34 mouse cellular contexts compared by ENCODE assay signal in genomic region chr15:23367712-23368111, GRCm38 (mm10).
"Had no signal": no experiment of that assay in that cellular context is flagged by ENCODE, and none has a peak within 500 bp of the region (broad histone marks: within the 10 kb centered on the region; RNA-seq: fewer than 3 reads in every experiment).

No protein-coding gene starts in this region.

- DNase-seq: heart, postnatal 10 days; heart, postnatal 14 days; heart, postnatal 36 days; heart, postnatal 4 days; kidney, adult 11 months; kidney, adult 18-20 months; kidney, adult 2 months; kidney, adult 8-10 months; kidney, adult 9 months; kidney, postnatal 10 days; kidney, postnatal 14 days; kidney, postnatal 25 days; kidney, postnatal 36 days; kidney, postnatal 4 days; layer of hippocampus, adult 9-11 months; layer of hippocampus, postnatal 36 days had no signal

- H3K9me3 ChIP-seq: heart, embryonic 10.5 days; heart, embryonic 13.5 days; heart, embryonic 15.5 days; hindbrain, embryonic 10.5 days; hindbrain, embryonic 12.5 days; hindbrain, embryonic 13.5 days; hindbrain, embryonic 15.5 days; intestine, embryonic 15.5 days; kidney, embryonic 15.5 days had no signal

- H3K36me3 ChIP-seq: heart, embryonic 10.5 days; heart, embryonic 13.5 days; heart, embryonic 15.5 days; hindbrain, embryonic 10.5 days; hindbrain, embryonic 12.5 days; hindbrain, embryonic 13.5 days; hindbrain, embryonic 15.5 days; intestine, embryonic 15.5 days; kidney, embryonic 15.5 days had no signal

- H3K4me2 ChIP-seq: heart, embryonic 11.5 days; heart, embryonic 13.5 days; heart, embryonic 15.5 days; hindbrain, embryonic 12.5 days; hindbrain, embryonic 13.5 days; hindbrain, embryonic 14.5 days; hindbrain, embryonic 15.5 days; intestine, embryonic 15.5 days; kidney, embryonic 15.5 days had no signal

- H3K9ac ChIP-seq: heart, embryonic 13.5 days; heart, embryonic 15.5 days; hindbrain, embryonic 12.5 days; hindbrain, embryonic 13.5 days; hindbrain, embryonic 14.5 days; hindbrain, embryonic 15.5 days; intestine, embryonic 15.5 days; kidney, embryonic 15.5 days had no signal

- H3K4me1 ChIP-seq: heart, embryonic 10.5 days; heart, embryonic 13.5 days; heart, embryonic 15.5 days; hindbrain, embryonic 10.5 days; hindbrain, embryonic 12.5 days; hindbrain, embryonic 13.5 days; hindbrain, embryonic 15.5 days; intestine, embryonic 15.5 days; kidney, embryonic 15.5 days had no signal

- H3K27me3 ChIP-seq: heart, embryonic 13.5 days; heart, embryonic 15.5 days; hindbrain, embryonic 12.5 days; hindbrain, embryonic 13.5 days; hindbrain, embryonic 15.5 days; intestine, embryonic 15.5 days; kidney, embryonic 15.5 days had no signal

- ATAC-seq: hindbrain, embryonic 16.5 days; hindbrain, postnatal 0 days; inflammation-experienced regulatory T-cells, adult 6 months; intestine, embryonic 15.5 days; intestine, embryonic 16.5 days; intestine, postnatal 0 days had no signal

- H3K27ac ChIP-seq: heart, embryonic 10.5 days; heart, embryonic 13.5 days; heart, embryonic 15.5 days; hindbrain, embryonic 10.5 days; hindbrain, embryonic 12.5 days; hindbrain, embryonic 13.5 days; hindbrain, embryonic 14.5 days; hindbrain, embryonic 15.5 days; hindbrain, postnatal 0 days; intestine, embryonic 15.5 days; kidney, embryonic 15.5 days; kidney, postnatal 0 days; layer of hippocampus, adult 2 months had no signal

- H3K4me3 ChIP-seq: heart, embryonic 10.5 days; heart, embryonic 13.5 days; heart, embryonic 15.5 days; hindbrain, embryonic 10.5 days; hindbrain, embryonic 12.5 days; hindbrain, embryonic 13.5 days; hindbrain, embryonic 15.5 days; intestine, embryonic 15.5 days; kidney, embryonic 15.5 days; layer of hippocampus, adult 2 months had no signal
